Mouse (Mus musculus): ENCODE data around the gene Il6ra. TPM values are rescaled to one million over a fixed set of nuclear protein-coding genes. Genes with fewer than 3 reads are reported as not detected.

Il6ra gene
- polyA plus RNA-seq, 1 experiment = 0.97 TPM

GRCm38 (mm10) chr3:89860343-89860742 lies 52.7 kb downstream of the Il6ra start:
- Histone ChIP-seq H3K36me3 (ENCODE audit: control insufficient read depth, insufficient read depth, low read length, poor library complexity, severe bottlenecking) (no peaks in the 10 kb centered on the region), H3K27ac (ENCODE audit: insufficient read depth, low read length) (no peak overlapping the region), H3K4me1 (ENCODE audit: control insufficient read depth, insufficient read depth, low read length) (peaks cover 5% of the 10 kb centered on the region), H3K4me3 (ENCODE audit: low read depth, low read length) (no peak overlapping the region), H3K27me3 (ENCODE audit: control insufficient read depth, insufficient read depth, low read length, poor library complexity, severe bottlenecking) (no peaks in the 10 kb centered on the region), H3K9ac (ENCODE audit: low read depth, poor library complexity, severe bottlenecking) (no peak overlapping the region), H3K9me3 (replicated peaks; ENCODE audit: control insufficient read depth, insufficient read depth, low read length, poor library complexity, severe bottlenecking) (no peaks in the 10 kb centered on the region; the same call in 1 of the 2 replicates)
- no peak for TF ChIP-seq EP300 (IDR thresholded peaks at IDR 0.05; ENCODE audit: insufficient read depth, low read depth, low read length)
- TF ChIP-seq POLR2A (IDR thresholded peaks at IDR 0.05; ENCODE audit: insufficient read depth, low read length) = no peak
- no peak for TF ChIP-seq CTCF (IDR thresholded peaks at IDR 0.05; ENCODE audit: low read depth, low read length)

GRCm38 (mm10) chr3:89859936-89860335 lies 53.1 kb downstream of the Il6ra start:
- Histone ChIP-seq H3K36me3 (ENCODE audit: control insufficient read depth, insufficient read depth, low read length, poor library complexity, severe bottlenecking) (no peaks in the 10 kb centered on the region), H3K27me3 (ENCODE audit: control insufficient read depth, insufficient read depth, low read length, poor library complexity, severe bottlenecking) (no peaks in the 10 kb centered on the region), H3K27ac (ENCODE audit: insufficient read depth, low read length) (no peak overlapping the region), H3K9ac (ENCODE audit: low read depth, poor library complexity, severe bottlenecking) (no peak overlapping the region), H3K4me3 (ENCODE audit: low read depth, low read length) (no peak overlapping the region), H3K4me1 (ENCODE audit: control insufficient read depth, insufficient read depth, low read length) (peaks cover 5% of the 10 kb centered on the region), H3K9me3 (replicated peaks; ENCODE audit: control insufficient read depth, insufficient read depth, low read length, poor library complexity, severe bottlenecking) (no peaks in the 10 kb centered on the region; the same call in 1 of the 2 replicates)
- TF ChIP-seq CTCF (IDR thresholded peaks at IDR 0.05; ENCODE audit: low read depth, low read length) (no peak), EP300 (IDR thresholded peaks at IDR 0.05; ENCODE audit: insufficient read depth, low read depth, low read length) (no peak), POLR2A (IDR thresholded peaks at IDR 0.05; ENCODE audit: insufficient read depth, low read length) (no peak)

- TF ChIP-seq POLR2A (IDR thresholded peaks at IDR 0.05; ENCODE audit: insufficient read depth, low read length) (no peak), EP300 (IDR thresholded peaks at IDR 0.05; ENCODE audit: insufficient read depth, low read depth, low read length) (no peak), CTCF (IDR thresholded peaks at IDR 0.05; ENCODE audit: low read depth, low read length) (no peak)
- Histone ChIP-seq H3K9ac (ENCODE audit: low read depth, poor library complexity, severe bottlenecking) (no peak overlapping the region), H3K27ac (ENCODE audit: insufficient read depth, low read length) (no peak overlapping the region), H3K9me3 (replicated peaks; ENCODE audit: control insufficient read depth, insufficient read depth, low read length, poor library complexity, severe bottlenecking) (no peaks in the 10 kb centered on the region; the same call in 1 of the 2 replicates), H3K27me3 (ENCODE audit: control insufficient read depth, insufficient read depth, low read length, poor library complexity, severe bottlenecking) (no peaks in the 10 kb centered on the region), H3K4me3 (ENCODE audit: low read depth, low read length) (no peak overlapping the region), H3K4me1 (ENCODE audit: control insufficient read depth, insufficient read depth, low read length) (peaks cover 2% of the 10 kb centered on the region), H3K36me3 (ENCODE audit: control insufficient read depth, insufficient read depth, low read length, poor library complexity, severe bottlenecking) (no peaks in the 10 kb centered on the region)
Measured at GRCm38 (mm10) chr3:89858888-89859287, 54.1 kb downstream of the Il6ra start.

GRCm38 (mm10) chr3:89858123-89858522 lies 54.9 kb downstream of the Il6ra start:
- Histone ChIP-seq H3K27me3 (ENCODE audit: control insufficient read depth, insufficient read depth, low read length, poor library complexity, severe bottlenecking) (no peaks in the 10 kb centered on the region), H3K27ac (ENCODE audit: insufficient read depth, low read length) (no peak overlapping the region), H3K36me3 (ENCODE audit: control insufficient read depth, insufficient read depth, low read length, poor library complexity, severe bottlenecking) (no peaks in the 10 kb centered on the region), H3K9ac (ENCODE audit: low read depth, poor library complexity, severe bottlenecking) (no peak overlapping the region), H3K9me3 (replicated peaks; ENCODE audit: control insufficient read depth, insufficient read depth, low read length, poor library complexity, severe bottlenecking) (no peaks in the 10 kb centered on the region), H3K4me3 (ENCODE audit: low read depth, low read length) (no peak overlapping the region), H3K4me1 (ENCODE audit: control insufficient read depth, insufficient read depth, low read length) (no peaks in the 10 kb centered on the region)
- TF ChIP-seq POLR2A (IDR thresholded peaks at IDR 0.05; ENCODE audit: insufficient read depth, low read length) (no peak), CTCF (IDR thresholded peaks at IDR 0.05; ENCODE audit: low read depth, low read length) (no peak), EP300 (IDR thresholded peaks at IDR 0.05; ENCODE audit: insufficient read depth, low read depth, low read length) (no peak)

- no peaks in the 10 kb centered on the region for H3K9me3 ChIP-seq (replicated peaks; ENCODE audit: control insufficient read depth, insufficient read depth, low read length, poor library complexity, severe bottlenecking)
- H3K9ac ChIP-seq (ENCODE audit: low read depth, poor library complexity, severe bottlenecking) = no peak overlapping the region
- H3K4me1 ChIP-seq (ENCODE audit: control insufficient read depth, insufficient read depth, low read length) = no peaks in the 10 kb centered on the region
- TF ChIP-seq CTCF (IDR thresholded peaks at IDR 0.05; ENCODE audit: low read depth, low read length) = peak; percentile 63
- TF ChIP-seq EP300 (IDR thresholded peaks at IDR 0.05; ENCODE audit: insufficient read depth, low read depth, low read length) = no peak
- H3K36me3 ChIP-seq (ENCODE audit: control insufficient read depth, insufficient read depth, low read length, poor library complexity, severe bottlenecking) = no peaks in the 10 kb centered on the region
- H3K27me3 ChIP-seq (ENCODE audit: control insufficient read depth, insufficient read depth, low read length, poor library complexity, severe bottlenecking) = no peaks in the 10 kb centered on the region
- no peak overlapping the region for H3K4me3 ChIP-seq (ENCODE audit: low read depth, low read length)
- no peak overlapping the region for H3K27ac ChIP-seq (ENCODE audit: insufficient read depth, low read length)
Measured at GRCm38 (mm10) chr3:89857353-89857752, 55.6 kb downstream of the Il6ra start.

GRCm38 (mm10) chr3:89853752-89854151 lies 59.2 kb downstream of the Il6ra start:
- H3K4me3 ChIP-seq (ENCODE audit: low read depth, low read length) = no peak overlapping the region
- no peaks in the 10 kb centered on the region for H3K36me3 ChIP-seq (ENCODE audit: control insufficient read depth, insufficient read depth, low read length, poor library complexity, severe bottlenecking)
- TF ChIP-seq EP300 (IDR thresholded peaks at IDR 0.05; ENCODE audit: insufficient read depth, low read depth, low read length) (no peak), CTCF (IDR thresholded peaks at IDR 0.05; ENCODE audit: low read depth, low read length) (no peak), POLR2A (IDR thresholded peaks at IDR 0.05; ENCODE audit: insufficient read depth, low read length) (no peak)
- H3K27me3 ChIP-seq (ENCODE audit: control insufficient read depth, insufficient read depth, low read length, poor library complexity, severe bottlenecking) = no peaks in the 10 kb centered on the region
- H3K9ac ChIP-seq (ENCODE audit: low read depth, poor library complexity, severe bottlenecking) = no peak overlapping the region
- H3K27ac ChIP-seq (ENCODE audit: insufficient read depth, low read length) = no peak overlapping the region
- H3K9me3 ChIP-seq (replicated peaks; ENCODE audit: control insufficient read depth, insufficient read depth, low read length, poor library complexity, severe bottlenecking) = no peaks in the 10 kb centered on the region
- H3K4me1 ChIP-seq (ENCODE audit: control insufficient read depth, insufficient read depth, low read length) = peaks cover 2% of the 10 kb centered on the region
